Mouse (Mus musculus) thymus, postnatal 14 days (tissue): Measurements from ENCODE around the gene Zfp523.

Experiments
- DNase-seq: peaks from one replicate; pipeline ENCODE4 v3.0.0; 2021

Zfp523 gene

DNA sequence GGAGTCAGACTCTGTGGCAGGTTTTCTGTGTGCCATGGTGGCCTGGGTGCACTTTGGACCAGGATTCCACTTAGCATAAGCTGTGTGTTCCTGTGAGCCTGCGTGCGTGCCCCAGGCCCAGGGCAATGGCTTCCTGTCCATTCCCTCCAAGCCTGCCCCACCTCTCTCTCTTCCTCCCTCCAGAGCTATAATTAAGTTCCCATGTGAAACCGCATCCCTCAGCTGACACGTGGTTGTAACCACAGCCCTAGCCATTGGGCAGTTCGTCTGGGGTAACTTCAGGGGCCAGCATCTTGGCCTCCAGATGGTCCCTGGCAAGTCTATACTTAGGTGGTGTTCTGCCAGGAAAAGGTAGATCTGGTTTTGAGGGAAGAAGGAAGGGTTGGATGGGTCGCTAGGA, 70.7 kb downstream of the Zfp523 start:
- DNase-seq: no peak

DNA sequence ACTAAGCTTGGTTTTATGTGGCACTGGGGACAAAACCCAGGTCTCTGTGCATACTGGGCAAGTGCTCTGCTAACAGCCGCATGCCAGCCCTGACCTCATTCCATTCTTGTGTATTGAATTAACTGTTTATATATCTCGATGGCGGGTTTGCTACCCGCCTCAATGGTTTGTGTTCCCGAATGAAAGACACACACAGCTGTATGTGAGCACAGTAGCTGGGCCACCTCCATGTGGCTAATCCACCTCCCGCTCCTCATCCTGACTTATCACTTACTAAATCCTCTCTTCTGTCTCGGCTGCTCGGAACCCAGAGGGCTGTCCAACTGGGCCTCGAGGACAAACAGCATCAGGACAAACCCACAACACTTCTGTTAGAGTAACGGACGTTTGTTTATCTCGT, 72.1 kb downstream of the Zfp523 start:
- no peak for DNase-seq

DNA sequence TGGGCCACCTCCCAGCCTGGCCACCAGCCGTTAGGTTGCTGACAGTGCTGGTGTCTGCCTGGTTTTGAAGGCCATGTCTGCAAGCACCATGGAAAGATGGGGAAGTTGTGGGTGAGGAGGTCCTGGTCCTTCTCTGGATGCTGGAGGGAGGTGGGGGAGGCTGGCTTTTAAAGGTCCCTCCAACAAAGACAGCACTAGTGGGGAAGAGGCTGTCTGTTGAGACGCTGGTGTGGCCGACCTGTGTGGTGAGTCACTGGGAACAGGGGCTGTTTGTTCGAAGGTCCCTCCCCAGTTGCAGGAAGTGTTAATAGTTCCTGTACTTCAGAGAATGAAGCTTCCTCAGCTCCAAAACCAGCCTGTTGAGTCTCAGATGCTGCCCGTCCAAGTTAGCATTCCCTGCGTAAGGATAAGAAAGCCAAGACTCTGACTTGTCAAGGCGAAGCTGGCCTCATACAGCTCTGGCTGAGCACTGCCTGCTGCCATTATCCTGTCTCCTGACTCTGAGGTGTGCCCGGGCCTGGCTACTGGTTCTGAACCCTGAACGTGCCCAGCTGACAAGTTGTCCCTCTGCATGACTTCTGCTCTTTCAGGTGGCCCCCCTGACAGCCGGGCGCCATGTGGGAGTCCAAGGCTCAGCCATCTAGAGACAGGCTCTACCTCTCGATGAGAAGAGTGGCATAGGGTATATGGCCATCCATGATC, 74.8 kb downstream of the Zfp523 start:
- no peak for DNase-seq

DNA sequence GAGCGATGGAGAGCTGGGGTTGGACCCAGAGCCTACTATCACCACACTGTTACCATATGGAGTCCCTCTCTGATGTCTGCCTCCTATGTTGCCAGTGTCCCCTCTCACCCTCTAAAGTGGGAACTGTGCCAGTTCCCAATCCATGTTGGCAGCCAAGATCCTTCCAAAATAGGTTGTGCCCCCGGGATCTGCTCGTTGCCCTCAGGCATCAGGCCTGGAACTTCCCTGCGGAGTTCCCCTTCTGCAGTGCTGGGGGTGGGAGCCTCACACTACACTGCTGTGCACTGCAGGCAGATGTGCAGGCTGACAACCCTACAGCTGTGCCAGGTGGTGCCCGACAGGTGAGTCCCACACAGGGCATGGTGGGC, 75.3 kb downstream of the Zfp523 start:
- no peak for DNase-seq

DNA sequence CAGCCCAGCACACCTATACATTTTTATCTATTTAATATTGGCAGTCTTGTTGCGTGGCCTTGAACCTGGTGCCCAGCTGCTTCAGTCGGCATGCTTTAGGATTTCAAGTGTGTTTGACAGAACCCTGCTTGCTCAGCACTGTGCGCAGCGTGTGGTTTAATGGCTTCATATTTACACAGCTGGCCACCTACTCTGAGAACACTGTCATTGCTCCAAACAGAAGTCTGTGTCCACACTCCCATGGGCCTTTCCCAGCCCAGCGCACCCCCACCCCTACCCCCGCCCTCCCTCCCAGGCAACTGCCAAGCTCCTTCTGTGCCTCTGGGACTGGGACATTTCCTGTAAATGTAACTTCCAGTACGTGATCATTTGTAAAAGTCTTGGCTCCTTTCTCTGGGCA, 76.3 kb downstream of the Zfp523 start:
- DNase-seq: no peak

DNA sequence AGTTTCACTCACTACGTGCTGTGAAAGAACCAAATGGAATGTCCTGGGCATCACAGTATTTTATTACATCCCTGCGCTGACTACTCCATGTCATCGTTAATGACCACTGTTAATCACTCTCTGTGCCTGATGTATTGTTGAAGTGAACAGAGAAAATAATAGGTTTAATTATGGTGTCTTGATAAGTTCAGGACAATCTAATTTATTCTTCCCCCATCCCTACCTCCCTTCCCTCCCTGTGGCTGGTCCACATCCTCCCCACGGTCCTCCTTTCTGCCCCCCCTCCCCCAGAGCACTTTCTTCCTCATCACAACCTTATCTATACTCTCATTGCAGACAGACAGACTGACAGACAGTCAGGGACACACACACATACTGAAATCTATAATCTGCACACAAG, 77.9 kb downstream of the Zfp523 start:
- DNase-seq: no peak
